ENCODE assay signal across 1 mouse cellular context in the genomic region with DNA sequence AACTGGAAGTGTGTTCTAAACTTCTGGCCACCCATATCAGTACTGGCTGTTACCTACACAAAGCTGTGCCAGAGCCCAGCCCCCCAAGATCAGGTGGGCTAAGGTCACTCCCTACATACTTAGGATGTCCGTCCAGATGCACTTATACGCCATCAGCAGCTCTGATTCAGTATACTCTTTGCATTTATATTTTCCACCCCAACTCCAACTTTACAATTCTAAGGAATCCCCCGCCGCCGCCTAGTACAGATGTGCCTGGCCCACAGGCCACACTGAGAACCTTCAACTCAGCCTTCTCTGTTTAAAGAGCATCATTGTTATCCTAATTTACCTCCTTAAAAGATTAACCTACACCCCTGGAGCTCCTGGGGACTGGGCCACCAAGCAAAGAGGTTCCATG.
TF ChIP-seq lines count a peak whose summit lies in the region.

No protein-coding gene starts in this region.

TF ChIP-seq in ES-E14, 5 proteins besides CTCF, POLR2A, EP300 and RAD21 (continued from another document):
- TF ChIP-seq MAFK (IDR thresholded peaks at IDR 0.05; ENCODE audit: insufficient read depth, low read depth, low read length): no peak
- TF ChIP-seq ZNF384 (IDR thresholded peaks at IDR 0.05; ENCODE audit: low read depth, low read length): no peak
- no peak for TF ChIP-seq CHD2 (IDR thresholded peaks at IDR 0.05; ENCODE audit: low read depth, low read length)
- TF ChIP-seq HCFC1 (IDR thresholded peaks at IDR 0.05; ENCODE audit: borderline replicate concordance, insufficient read depth, low read length): no peak
TF ChIP-seq in ES-E14: peak in this region for 0.
